Mouse (Mus musculus): Measurements from ENCODE around the gene Isg20l2.

GRCm38 (mm10) chr3:87910573-87911141 lies 19.5 kb upstream of the Isg20l2 start:
- TF ChIP-seq CTCF (IDR thresholded peaks at IDR 0.05; ENCODE audit: control insufficient read depth, insufficient read depth, low read length) (no peak), POLR2A (IDR thresholded peaks at IDR 0.05; ENCODE audit: borderline replicate concordance, control insufficient read depth, low read depth, low read length) (no peak)

Measured in bone marrow, adult 2 months (tissue).